ENCODE assay signal across 12 mouse cellular contexts in the genomic region with DNA sequence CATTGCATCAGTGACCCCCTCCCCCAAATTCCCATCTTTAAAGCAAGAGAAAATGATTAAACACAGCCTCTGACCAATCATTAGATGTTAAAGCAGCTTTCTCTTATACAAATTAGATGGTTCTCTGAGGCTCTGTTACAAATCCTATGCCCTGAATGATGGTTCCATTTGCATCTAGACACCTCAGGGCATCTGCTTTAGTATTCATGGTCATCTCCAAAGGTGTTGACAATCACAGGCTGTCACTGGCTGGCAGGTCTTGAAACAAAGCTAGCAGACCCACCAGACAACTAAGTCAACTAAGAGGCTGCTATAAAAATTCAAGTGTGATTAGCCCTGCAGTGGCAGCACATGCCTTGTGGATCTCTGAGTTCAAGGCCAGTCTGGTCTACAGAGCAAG. TPM values are rescaled to one million over a fixed set of nuclear protein-coding genes. Genes with fewer than 3 reads are reported as not detected.
"Had no signal": no experiment of that assay in that cellular context is flagged by ENCODE, and none has a peak within 500 bp of the region (broad histone marks: within the 10 kb centered on the region; RNA-seq: fewer than 3 reads in every experiment).

No protein-coding gene starts in this region.

- ATAC-seq: lung, postnatal 0 days had no signal

- H3K4me2 ChIP-seq: liver, embryonic 11.5 days; liver, embryonic 15.5 days had no signal

- H3K9me3 ChIP-seq: liver, embryonic 15.5 days had no signal

- H3K4me1 ChIP-seq: liver, embryonic 15.5 days had no signal

- H3K4me3 ChIP-seq: liver, embryonic 15.5 days had no signal

- H3K9ac ChIP-seq: liver, embryonic 15.5 days had no signal

- H3K27ac ChIP-seq: kidney, postnatal 0 days; liver, embryonic 15.5 days had no signal

- H3K27me3 ChIP-seq: liver, embryonic 15.5 days had no signal

- H3K36me3 ChIP-seq: liver, embryonic 15.5 days had no signal

- DNase-seq: kidney, adult 9 months; kidney, postnatal 36 days; left cerebral cortex, postnatal 4 days; lung, adult 2 months; lung, postnatal 36 days; midbrain, embryonic 14.5 days; right cerebral cortex, postnatal 25 days had no signal

RNA-seq across cellular contexts. Expression of a gene that starts 46.0 kb away (rescaled TPM):
- total RNA-seq: monocyte, adult 5-6 weeks had no signal
